Mouse (Mus musculus): Measurements from ENCODE around the gene Cenpp. TPM values are rescaled to one million over a fixed set of nuclear protein-coding genes. Genes with fewer than 3 reads are reported as not detected.

The Cenpp gene
- total and polyA plus RNA-seq, 2 experiments from 2014 or later, result 6.9 to 9.0 TPM

GRCm38 (mm10) chr13:49420754-49421605 lies 231.6 kb downstream of the Cenpp start, which contains the start of gene Ippk:
Ippk (plus strand) TSS chr13:49421249.
- ATAC-seq (peak; percentile 99), DNase-seq (peak; percentile 97)
- Histone ChIP-seq H3K27me3 (ENCODE audit: insufficient read depth, low read length) (no peaks in the 10 kb centered on the region), H3K9ac (peak within 1 kb of the TSS; percentile 81), H3K36me3 (ENCODE audit: insufficient read depth) (no peaks in the 10 kb centered on the region), H3K9me3 (ENCODE audit: low read length) (no peaks in the 10 kb centered on the region), H3K27ac (ENCODE audit: low read depth, low read length) (peak within 1 kb of the TSS; percentile 91), H3K4me1 (ENCODE audit: insufficient read depth) (peaks cover 20% of the 10 kb centered on the region), H3K4me3 (ENCODE audit: low read depth, low read length) (peak within 1 kb of the TSS; percentile 73), H3K4me2 (ENCODE audit: low read depth) (peak within 1 kb of the TSS; percentile 95)
- peak; percentile 33; the same call in 1 of the 2 replicates for TF ChIP-seq CTCF (IDR thresholded peaks at IDR 0.05; ENCODE audit: low read depth)
- WGBS, result 1% methylated on average over 69 of the region's 69 CpGs

Other genes starting within 250 kb of the Cenpp start
- 15.0 and 15.9 TPM in 2 replicates for gene Ippk, start 231.5 kb downstream of the Cenpp start, total RNA-seq (2014; rRNA removed)
- 11.0 and 11.7 TPM in 2 replicates for gene Ippk, start 231.5 kb downstream of the Cenpp start, polyA plus RNA-seq (2015; fragmentation: Nextera tagmentation; extraction: Ambion mirVana)
- gene Tes3-ps, start 159.5 kb downstream of the Cenpp start, total RNA-seq (2014; rRNA removed), result 0.31 and 0.67 TPM in 2 replicates
- gene Tes3-ps, start 159.5 kb downstream of the Cenpp start, polyA plus RNA-seq (2015; fragmentation: Nextera tagmentation; extraction: Ambion mirVana), result 0.49 and 0.56 TPM in 2 replicates
- 2.0 TPM in 2 replicates for gene Ecm2, start 148.0 kb downstream of the Cenpp start, total RNA-seq (2014; rRNA removed)
- gene Ecm2, start 148.0 kb downstream of the Cenpp start, polyA plus RNA-seq (2015; fragmentation: Nextera tagmentation; extraction: Ambion mirVana), result 1.0 and 1.8 TPM in 2 replicates
- 1.6 and 7.9 TPM in 2 replicates for gene Aspn, start 108.3 kb downstream of the Cenpp start, total RNA-seq (2014; rRNA removed)
- gene Aspn, start 108.3 kb downstream of the Cenpp start, polyA plus RNA-seq (2015; fragmentation: Nextera tagmentation; extraction: Ambion mirVana), result 1.1 and 1.4 TPM in 2 replicates
- gene Omd, start 70.3 kb downstream of the Cenpp start, total RNA-seq (2014; rRNA removed), result 1.9 and 2.4 TPM in 2 replicates
- 1.9 and 2.3 TPM in 2 replicates for gene Omd, start 70.3 kb downstream of the Cenpp start, polyA plus RNA-seq (2015; fragmentation: Nextera tagmentation; extraction: Ambion mirVana)
- gene Ogn, start 44.7 kb downstream of the Cenpp start, total RNA-seq (2014; rRNA removed), result 19.2 and 29.8 TPM in 2 replicates
- 13.6 and 18.1 TPM in 2 replicates for gene Ogn, start 44.7 kb downstream of the Cenpp start, polyA plus RNA-seq (2015; fragmentation: Nextera tagmentation; extraction: Ambion mirVana)
- gene Nol8, start 293 bp upstream of the Cenpp start, total RNA-seq (2014; rRNA removed), result 14.8 and 22.5 TPM in 2 replicates
- 12.4 and 14.3 TPM in 2 replicates for gene Nol8, start 293 bp upstream of the Cenpp start, polyA plus RNA-seq (2015; fragmentation: Nextera tagmentation; extraction: Ambion mirVana)
- 35.5 and 57.3 TPM in 2 replicates for gene Iars, start 29.3 kb upstream of the Cenpp start, total RNA-seq (2014; rRNA removed)
- 14.1 and 21.0 TPM in 2 replicates for gene Iars, start 29.3 kb upstream of the Cenpp start, polyA plus RNA-seq (2015; fragmentation: Nextera tagmentation; extraction: Ambion mirVana)
- gene Gm30302, start 146.2 kb upstream of the Cenpp start, total RNA-seq (2014; rRNA removed), result not detected in 2 replicates
- gene Gm30302, start 146.2 kb upstream of the Cenpp start, polyA plus RNA-seq (2015; fragmentation: Nextera tagmentation; extraction: Ambion mirVana), result not detected in 2 replicates

Data from forebrain, postnatal 0 days (tissue).